Mouse (Mus musculus): ENCODE results near the gene Slc9a2. TPM values are rescaled to one million over a fixed set of nuclear protein-coding genes. Genes with fewer than 3 reads are reported as not detected.

Slc9a2 gene
- polyA plus RNA-seq (2017; shearing (Covaris generic)): not detected

GRCm38 (mm10) chr1:40680067-40680867 is at the start of gene Slc9a2:
Slc9a2 (plus strand) TSS chr1:40680574.

GRCm38 (mm10) chr1:40790324-40791141 is 110.2 kb downstream of the Slc9a2 start, which contains the start of gene Mfsd9:
Mfsd9 (minus strand) TSS chr1:40790687.

GRCm38 (mm10) chr1:40805351-40805750 is 125.0 kb downstream of the Slc9a2 start, which contains the start of gene Tmem182:
Tmem182 (plus strand) TSS chr1:40805601.

Other genes starting within 250 kb of the Slc9a2 start
- 52.8 TPM for gene Il18r1, start 215.0 kb upstream of the Slc9a2 start, polyA plus RNA-seq (2017; shearing (Covaris generic))
- gene Il18rap, start 165.2 kb upstream of the Slc9a2 start, polyA plus RNA-seq (2017; shearing (Covaris generic)): 15.6 TPM
- gene Slc9a4, start 100.5 kb upstream of the Slc9a2 start, polyA plus RNA-seq (2017; shearing (Covaris generic)): not detected
- 3.3 TPM for gene Mfsd9, start 110.1 kb downstream of the Slc9a2 start, polyA plus RNA-seq (2017; shearing (Covaris generic))
- not detected for gene Tmem182, start 125.0 kb downstream of the Slc9a2 start, polyA plus RNA-seq (2017; shearing (Covaris generic))

Data from inflammation-experienced regulatory T-cells, adult 16 weeks (primary cell).